Mouse (Mus musculus): ENCODE measurements at regions not wholly inside any gene's neighbourhood (a gene's known extent, or its start where the extent isn't known, plus 50 kb on each side); places are given as distances from the start of the nearest gene placed in this dataset.

GRCm38 (mm10) chr11:43952151-43952550, 51.1 kb upstream of the Adra1b start:
- no peak for DNase-seq

GRCm38 (mm10) chr11:43958241-43958975, 57.4 kb upstream of the Adra1b start:
- no peak for DNase-seq

- no peak for DNase-seq
Observed at GRCm38 (mm10) chr11:43958976-43959315, 57.9 kb upstream of the Adra1b start.

GRCm38 (mm10) chr11:43960348-43961105, 59.5 kb upstream of the Adra1b start:
- no peak for DNase-seq

GRCm38 (mm10) chr11:43961398-43962070, 60.5 kb upstream of the Adra1b start:
- DNase-seq: no peak

- DNase-seq: no peak
Observed at GRCm38 (mm10) chr11:43967764-43968163, 66.8 kb upstream of the Adra1b start.

GRCm38 (mm10) chr11:43971886-43972285, 70.9 kb upstream of the Adra1b start:
- DNase-seq: no peak

GRCm38 (mm10) chr11:43976024-43976423, 75.0 kb upstream of the Adra1b start:
- DNase-seq: no peak

GRCm38 (mm10) chr11:43979406-43979805, 78.4 kb upstream of the Adra1b start:
- no peak for DNase-seq

- no peak for DNase-seq
Observed at GRCm38 (mm10) chr11:43980444-43980843, 79.4 kb upstream of the Adra1b start.

GRCm38 (mm10) chr11:43989911-43990430, 89.0 kb upstream of the Adra1b start:
- DNase-seq: no peak

GRCm38 (mm10) chr11:43992011-43992471, 91.0 kb upstream of the Adra1b start:
- no peak for DNase-seq

GRCm38 (mm10) chr11:43998046-43998725, 97.2 kb upstream of the Adra1b start:
- DNase-seq: no peak

GRCm38 (mm10) chr11:44000056-44000455, 99.0 kb upstream of the Adra1b start:
- no peak for DNase-seq

- no peak for DNase-seq
Observed at GRCm38 (mm10) chr11:44001843-44002589, 101.0 kb upstream of the Adra1b start.

- DNase-seq: no peak
Observed at GRCm38 (mm10) chr11:44002716-44003522, 101.9 kb upstream of the Adra1b start.

GRCm38 (mm10) chr11:44007526-44008040, 106.6 kb upstream of the Adra1b start:
- DNase-seq: no peak

- no peak for DNase-seq
Observed at GRCm38 (mm10) chr11:44012314-44012713, 111.3 kb upstream of the Adra1b start.

GRCm38 (mm10) chr11:44013841-44014240, 112.8 kb upstream of the Adra1b start:
- DNase-seq: no peak

- no peak for DNase-seq
Observed at GRCm38 (mm10) chr11:44021638-44022037, 120.6 kb upstream of the Adra1b start.

GRCm38 (mm10) chr11:44027046-44027445, 126.0 kb upstream of the Adra1b start:
- no peak for DNase-seq
